Mouse (Mus musculus): ENCODE results near the gene Akr1a1.

- TF ChIP-seq CTCF (IDR thresholded peaks at IDR 0.05; ENCODE audit: low read depth) (no peak), EP300 (IDR thresholded peaks at IDR 0.05; ENCODE audit: low read depth) (no peak)
These were observed 38.9 kb downstream of the Akr1a1 start for GRCm38 (mm10) chr4:116612621-116613020.

All from heart, postnatal 0 days (tissue).